Comparison of ENCODE assay signal across 11 mouse cellular contexts in the genomic region with DNA sequence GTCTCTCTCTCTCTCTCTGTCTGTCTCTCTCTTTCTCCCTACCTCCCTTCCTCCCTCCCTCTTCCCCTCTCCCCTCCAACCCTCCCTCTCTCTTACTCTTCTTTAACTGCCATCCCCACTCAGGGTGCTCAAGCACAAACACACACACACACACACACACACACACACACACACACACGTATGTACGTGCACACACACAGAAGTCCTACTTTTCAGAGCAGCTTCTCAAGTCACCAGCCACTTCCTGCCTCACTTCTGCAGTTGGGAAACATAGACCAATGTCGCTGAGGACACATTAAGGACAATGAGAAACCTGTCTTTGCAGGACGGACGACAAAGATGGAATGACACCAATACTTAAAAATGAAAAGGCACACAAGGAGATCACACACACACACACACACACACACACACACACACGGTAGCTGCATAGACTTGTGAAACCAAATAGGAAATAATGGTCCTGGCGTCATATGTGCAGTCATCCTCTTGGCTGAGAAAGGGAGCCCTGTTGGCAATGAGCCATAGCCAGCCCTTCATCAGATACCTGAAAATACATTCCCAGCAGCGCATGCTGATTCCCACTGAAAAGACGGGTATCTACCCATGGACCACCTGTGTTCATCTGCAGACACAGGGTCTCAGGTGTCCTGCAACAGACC. TPM values are rescaled to one million over a fixed set of nuclear protein-coding genes. Genes with fewer than 3 reads are reported as not detected.
DNase-seq lines count a peak whose midpoint lies in the region; ATAC-seq and TF ChIP-seq lines count a peak whose summit lies in the region.
"Had no signal": no experiment of that assay in that cellular context is flagged by ENCODE, and none has a peak within 500 bp of the region (broad histone marks: within the 10 kb centered on the region; RNA-seq: fewer than 3 reads in every experiment).

No protein-coding gene starts in this region.

- peaks cover 16% of the 10 kb centered on the region; the same call in 1 of the 2 replicates for H3K27me3 ChIP-seq in heart, embryonic 15.5 days
- no peaks in the 10 kb centered on the region for H3K27me3 ChIP-seq in MEL (ENCODE audit: control insufficient read depth in 1 of 2, insufficient read depth in 2 of 2, low read length in 2 of 2)
- H3K27me3 ChIP-seq in midbrain, postnatal 0 days (ENCODE audit: insufficient read depth, low read length): no peaks in the 10 kb centered on the region

- peaks cover 37% of the 10 kb centered on the region for H3K79me2 ChIP-seq in MEL (ENCODE audit: control insufficient read depth, insufficient read depth, low read length, poor library complexity)

- peak overlapping the region; percentile 17; the same call in 1 of the 2 replicates for H3K4me2 ChIP-seq in heart, embryonic 15.5 days
- peak overlapping the region; percentile 77 for H3K4me2 ChIP-seq in midbrain, postnatal 0 days (ENCODE audit: low read depth, low read length, poor library complexity, severe bottlenecking)

- H3K36me3 ChIP-seq in heart, embryonic 15.5 days: no peaks in the 10 kb centered on the region
- peaks cover 0 to 48% of the 10 kb centered on the region in 2 experiments; a peak in 3 of 4 replicates for H3K36me3 ChIP-seq in MEL (ENCODE audit: control insufficient read depth in 1 of 2, insufficient read depth in 2 of 2, low read length in 2 of 2)
- H3K36me3 ChIP-seq in midbrain, postnatal 0 days (ENCODE audit: insufficient read depth, low read length): no peaks in the 10 kb centered on the region
- H3K36me3 ChIP-seq: G1E had no signal

- peaks cover 35% of the 10 kb centered on the region for H3K4me1 ChIP-seq in heart, embryonic 15.5 days (replicated peaks)
- H3K4me1 ChIP-seq in MEL (ENCODE audit: control insufficient read depth in 1 of 2, insufficient read depth in 2 of 2, low read length in 2 of 2): peaks cover 22 to 50% of the 10 kb centered on the region in 2 experiments
- peaks cover 18% of the 10 kb centered on the region; the same call in 1 of the 2 replicates for H3K4me1 ChIP-seq in midbrain, postnatal 0 days (ENCODE audit: insufficient read depth, low read length)

- TF ChIP-seq EP300 in MEL (IDR thresholded peaks at IDR 0.05; ENCODE audit: low read depth in 1 of 2, low read length in 2 of 2): no peak

- no peak for TF ChIP-seq POLR2A in MEL (IDR thresholded peaks at IDR 0.05; ENCODE audit: control insufficient read depth in 1 of 2, insufficient read depth in 1 of 2, low read depth in 1 of 2, low read length in 2 of 2, poor library complexity in 1 of 2)

- no peak for ATAC-seq in heart, embryonic 15.5 days (replicated peaks; ENCODE audit: insufficient number of reproducible peaks, insufficient read depth, low FRiP score, low read depth)
- no peak for ATAC-seq in midbrain, postnatal 0 days (ENCODE audit: low FRiP score)

- no peaks in the 10 kb centered on the region for H3K9me3 ChIP-seq in heart, embryonic 15.5 days (replicated peaks)
- no peaks in the 10 kb centered on the region for H3K9me3 ChIP-seq in MEL (replicated peaks; ENCODE audit: insufficient read depth, low read length)
- H3K9me3 ChIP-seq in midbrain, postnatal 0 days (ENCODE audit: low read length): no peaks in the 10 kb centered on the region

- WGBS in heart, embryonic 15.5 days: 68% methylated on average over 9 of the region's 9 CpGs
- WGBS in midbrain, postnatal 0 days: 71% methylated on average over 9 of the region's 9 CpGs

- intact Hi-C loops in heart, postnatal 36 days (cut with DNase I): loop anchor here (5.0 to 10.0 kb wide), 3 partner anchors 39 to 313 kb away; no protein-coding TSS in a partner anchor

- TF ChIP-seq RAD21 in MEL (IDR thresholded peaks at IDR 0.05; ENCODE audit: low read depth, low read length): no peak

- TF ChIP-seq CTCF in MEL (IDR thresholded peaks at IDR 0.05 in 2 of 3, conservative IDR thresholded peaks at IDR 0.05 in 1 of 3; ENCODE audit: control insufficient read depth in 1 of 3, insufficient read depth in 1 of 3, low read depth in 2 of 3, low read length in 3 of 3, poor library complexity in 1 of 3, severe bottlenecking in 1 of 3): no peak
- TF ChIP-seq CTCF in midbrain, postnatal 0 days (IDR thresholded peaks at IDR 0.05): no peak

- H3K27ac ChIP-seq in heart, embryonic 15.5 days: no peak overlapping the region
- H3K27ac ChIP-seq in MEL (ENCODE audit: control insufficient read depth, low read depth, low read length): no peak overlapping the region; the same call in 1 of the 2 replicates
- no peak overlapping the region for H3K27ac ChIP-seq in midbrain, postnatal 0 days (ENCODE audit: low read depth, low read length)
- H3K27ac ChIP-seq: kidney, postnatal 0 days; liver, embryonic 14.5 days had no signal

- no peak overlapping the region for H3K4me3 ChIP-seq in heart, embryonic 15.5 days
- H3K4me3 ChIP-seq in MEL (ENCODE audit: control insufficient read depth in 1 of 2, insufficient read depth in 1 of 2, low read depth in 2 of 2, low read length in 2 of 2): no peak overlapping the region; a peak in 1 of 4 replicates
- peak overlapping the region; percentile 79 for H3K4me3 ChIP-seq in midbrain, postnatal 0 days (ENCODE audit: low read depth, low read length)

- DNase-seq in heart, postnatal 36 days: no peak
- peak; percentile 47 for DNase-seq in MEL (ENCODE audit: low read depth, low spot score)
- DNase-seq in cerebellum, postnatal 25 days: peak; percentile 72 to 81
- no peak for DNase-seq in midbrain, postnatal 0 days (ENCODE audit: low spot score)
- DNase-seq in adrenal gland, postnatal 36 days: no peak
- DNase-seq in layer of hippocampus, postnatal 10 days (ENCODE audit: low spot score in 2 of 2): no peak
- no peak for DNase-seq in layer of hippocampus, adult 18-20 months (ENCODE audit: low spot score in 2 of 2)

- H3K9ac ChIP-seq in heart, embryonic 15.5 days: no peak overlapping the region
- no peak overlapping the region for H3K9ac ChIP-seq in MEL (ENCODE audit: control insufficient read depth, low read depth, low read length, poor library complexity, severe bottlenecking)
- H3K9ac ChIP-seq in midbrain, postnatal 0 days (replicated peaks; ENCODE audit: low read length, poor library complexity, severe bottlenecking): peak overlapping the region; percentile 39; the same call in 1 of the 2 replicates
- H3K9ac ChIP-seq: liver, embryonic 14.5 days had no signal

TF ChIP-seq in MEL, 35 proteins besides CTCF, POLR2A, EP300 and RAD21:
- 0 out of 2 replicates have a peak, but pooled peaks have one; percentile 22 for TF ChIP-seq SIN3A (IDR thresholded peaks at IDR 0.05; ENCODE audit: low read length)
- no peak for TF ChIP-seq JUND (IDR thresholded peaks at IDR 0.05; ENCODE audit: low read depth, low read length)

RNA-seq across cellular contexts. Expression of a gene that starts 3.1 kb away (rescaled TPM):
- polyA plus RNA-seq in heart, embryonic 15.5 days (2015; fragmentation: Nextera tagmentation; extraction: Ambion mirVana): 14.9 and 18.8 TPM in 2 replicates
- 100 to 1,000 TPM; 105 to 116 TPM for total RNA-seq in heart, postnatal 36 days (2021)
- total RNA-seq in MEL (2012; rRNA removed): 17.6 and 18.0 TPM in 2 replicates
- polyA plus RNA-seq in MEL (2012; ENCODE audit: insufficient read depth in 1 of 2, insufficient read length in 2 of 2, low read depth in 1 of 2, low replicate concordance in 2 of 2, missing spikeins in 1 of 2): 10 to 100 TPM in 1 of 2 experiments, not detected in 1; 20.9 TPM
- 32.7 and 39.2 TPM in 2 replicates for total RNA-seq in midbrain, postnatal 0 days (2014; rRNA removed)
- 21.8 and 23.4 TPM in 2 replicates for polyA plus RNA-seq in midbrain, postnatal 0 days (2015; fragmentation: Nextera tagmentation; extraction: Ambion mirVana)
- total RNA-seq in adrenal gland, postnatal 36 days (2021): 10 to 100 TPM; 26.8 to 34.7 TPM
- total RNA-seq in layer of hippocampus, postnatal 10 days (2021): 10 to 100 TPM; 65.6 to 66.6 TPM
- 10 to 100 TPM; 51.9 to 53.4 TPM for total RNA-seq in layer of hippocampus, adult 18-20 months (2021)
- polyA plus RNA-seq: G1E had no signal

Comparison
In these comparisons a context has a peak if more than half of its experiments do, and no peak if none do; other contexts are left out.
1. DNase-seq: peak in MEL (single experiment) and cerebellum, postnatal 25 days (2 of 2); none in heart, postnatal 36 days (0 of 2), midbrain, postnatal 0 days (single experiment), adrenal gland, postnatal 36 days (0 of 2), layer of hippocampus, postnatal 10 days (0 of 2) and layer of hippocampus, adult 18-20 months (0 of 2).